17 mouse cellular contexts compared by ENCODE assay signal in genomic region chr10:109188761-109189503, GRCm38 (mm10).
DNase-seq lines count a peak whose midpoint lies in the region; ATAC-seq and TF ChIP-seq lines count a peak whose summit lies in the region.
"Had no signal": no experiment of that assay in that cellular context is flagged by ENCODE, and none has a peak within 500 bp of the region (broad histone marks: within the 10 kb centered on the region; RNA-seq: fewer than 3 reads in every experiment).

No protein-coding gene starts in this region.

- no peak overlapping the region for H3K27ac ChIP-seq in hindbrain, postnatal 0 days
- H3K27ac ChIP-seq in hindbrain, embryonic 12.5 days = no peak overlapping the region
- H3K27ac ChIP-seq in thymus, adult 2 months (ENCODE audit: control insufficient read depth, insufficient read depth, low read length) = no peak overlapping the region
- H3K27ac ChIP-seq: embryonic facial prominence, embryonic 15.5 days; heart, embryonic 10.5 days; limb, embryonic 10.5 days; liver, embryonic 15.5 days; neural tube, embryonic 15.5 days had no signal

- no peaks in the 10 kb centered on the region for H3K36me3 ChIP-seq in hindbrain, postnatal 0 days (ENCODE audit: insufficient read depth, low read length)
- no peaks in the 10 kb centered on the region for H3K36me3 ChIP-seq in hindbrain, embryonic 12.5 days
- H3K36me3 ChIP-seq in thymus, adult 2 months (ENCODE audit: control insufficient read depth, insufficient read depth, low read length) = no peaks in the 10 kb centered on the region
- H3K36me3 ChIP-seq: embryonic facial prominence, embryonic 15.5 days; heart, embryonic 10.5 days; limb, embryonic 10.5 days; liver, embryonic 15.5 days; neural tube, embryonic 15.5 days had no signal

- ATAC-seq in hindbrain, postnatal 0 days = no peak
- ATAC-seq in hindbrain, embryonic 12.5 days (ENCODE audit: low FRiP score) = no peak
- ATAC-seq: CD4-positive, CD25-positive, alpha-beta regulatory T cell, adult 4 months had no signal

- no peak overlapping the region for H3K4me3 ChIP-seq in hindbrain, postnatal 0 days (ENCODE audit: low read length)
- H3K4me3 ChIP-seq in hindbrain, embryonic 12.5 days = no peak overlapping the region
- no peak overlapping the region for H3K4me3 ChIP-seq in thymus, adult 2 months (ENCODE audit: control insufficient read depth, insufficient read depth, low read length)
- H3K4me3 ChIP-seq: embryonic facial prominence, embryonic 15.5 days; heart, embryonic 10.5 days; limb, embryonic 10.5 days; liver, embryonic 15.5 days; neural tube, embryonic 15.5 days had no signal

- H3K27me3 ChIP-seq in hindbrain, postnatal 0 days (ENCODE audit: insufficient read depth, low read length) = no peaks in the 10 kb centered on the region
- no peaks in the 10 kb centered on the region for H3K27me3 ChIP-seq in hindbrain, embryonic 12.5 days
- no peaks in the 10 kb centered on the region for H3K27me3 ChIP-seq in thymus, adult 2 months (ENCODE audit: control insufficient read depth, insufficient read depth, low read length)
- H3K27me3 ChIP-seq: embryonic facial prominence, embryonic 15.5 days; liver, embryonic 15.5 days; neural tube, embryonic 15.5 days had no signal

- no peak overlapping the region for H3K4me2 ChIP-seq in hindbrain, postnatal 0 days (ENCODE audit: low read depth, low read length)
- no peak overlapping the region for H3K4me2 ChIP-seq in hindbrain, embryonic 12.5 days (replicated peaks)
- H3K4me2 ChIP-seq: embryonic facial prominence, embryonic 15.5 days; liver, embryonic 15.5 days; neural tube, embryonic 15.5 days had no signal

- no peaks in the 10 kb centered on the region for H3K4me1 ChIP-seq in hindbrain, postnatal 0 days (ENCODE audit: insufficient read depth, low read length)
- H3K4me1 ChIP-seq in hindbrain, embryonic 12.5 days = no peaks in the 10 kb centered on the region
- no peaks in the 10 kb centered on the region for H3K4me1 ChIP-seq in thymus, adult 2 months (replicated peaks; ENCODE audit: control insufficient read depth, insufficient read depth, low read length)
- H3K4me1 ChIP-seq: embryonic facial prominence, embryonic 15.5 days; heart, embryonic 10.5 days; limb, embryonic 10.5 days; liver, embryonic 15.5 days; neural tube, embryonic 15.5 days had no signal

- no peaks in the 10 kb centered on the region for H3K9me3 ChIP-seq in hindbrain, postnatal 0 days (ENCODE audit: low read length)
- H3K9me3 ChIP-seq in hindbrain, embryonic 12.5 days (replicated peaks) = no peaks in the 10 kb centered on the region
- H3K9me3 ChIP-seq: embryonic facial prominence, embryonic 15.5 days; heart, embryonic 10.5 days; limb, embryonic 10.5 days; liver, embryonic 15.5 days; neural tube, embryonic 15.5 days had no signal

- TF ChIP-seq POLR2A in brain, embryonic 14.5 days (IDR thresholded peaks at IDR 0.05; ENCODE audit: borderline replicate concordance, extremely low read depth, insufficient read depth, insufficient read length, poor library complexity, severe bottlenecking) = no peak
- TF ChIP-seq POLR2A in thymus, adult 2 months (IDR thresholded peaks at IDR 0.05; ENCODE audit: control insufficient read depth, extremely low read depth, insufficient read depth, low read length, poor library complexity) = no peak

- no peak for TF ChIP-seq CTCF in hindbrain, postnatal 0 days (IDR thresholded peaks at IDR 0.05; ENCODE audit: low read depth)
- no peak for TF ChIP-seq CTCF in brain, embryonic 14.5 days (IDR thresholded peaks at IDR 0.05; ENCODE audit: borderline replicate concordance, extremely low read depth, insufficient read depth, insufficient read length)
- TF ChIP-seq CTCF in thymus, adult 2 months (IDR thresholded peaks at IDR 0.05; ENCODE audit: borderline replicate concordance, control insufficient read depth, extremely low read depth, insufficient read depth, low read length, poor library complexity) = no peak

- 56% methylated on average over 8 of the region's 8 CpGs for WGBS in hindbrain, postnatal 0 days
- 78% methylated on average over 8 of the region's 8 CpGs for WGBS in hindbrain, embryonic 12.5 days
- 76% methylated on average over 8 of the region's 8 CpGs for WGBS in thymus, adult 2 months

- H3K9ac ChIP-seq in hindbrain, postnatal 0 days (replicated peaks; ENCODE audit: low read length) = no peak overlapping the region
- no peak overlapping the region for H3K9ac ChIP-seq in hindbrain, embryonic 12.5 days
- H3K9ac ChIP-seq: embryonic facial prominence, embryonic 15.5 days; liver, embryonic 15.5 days; neural tube, embryonic 15.5 days had no signal

- DNase-seq in hindbrain, postnatal 0 days (ENCODE audit: low spot score) = peak; percentile 54
- DNase-seq in brain, embryonic 14.5 days (ENCODE audit: low read depth) = peak; percentile 70
- peak; percentile 82 for DNase-seq in cerebellum, adult 9-10 months
- DNase-seq in layer of hippocampus, adult 9-11 months = peak; percentile 47
- no peak for DNase-seq in thymus, adult 2 months
- DNase-seq in lung, postnatal 10 days = no peak
- DNase-seq: heart, postnatal 36 days; kidney, postnatal 10 days; lung, postnatal 4 days; thymus, postnatal 36 days had no signal

Comparison
In these comparisons a context has a peak if more than half of its experiments do, and no peak if none do; other contexts are left out.
1. DNase-seq: peak in hindbrain, postnatal 0 days (single experiment), brain, embryonic 14.5 days (single experiment), cerebellum, adult 9-10 months (single experiment) and layer of hippocampus, adult 9-11 months (single experiment); none in thymus, adult 2 months (single experiment) and lung, postnatal 10 days (single experiment).